Mouse (Mus musculus) lung, postnatal 25 days (tissue): ENCODE data around the gene Wfdc8.

ENCODE experiments used
- DNase-seq: peaks from one replicate; pipeline ENCODE4 v3.0.0; 2022; ENCODE audit warnings: low spot score

Wfdc8 gene

DNA sequence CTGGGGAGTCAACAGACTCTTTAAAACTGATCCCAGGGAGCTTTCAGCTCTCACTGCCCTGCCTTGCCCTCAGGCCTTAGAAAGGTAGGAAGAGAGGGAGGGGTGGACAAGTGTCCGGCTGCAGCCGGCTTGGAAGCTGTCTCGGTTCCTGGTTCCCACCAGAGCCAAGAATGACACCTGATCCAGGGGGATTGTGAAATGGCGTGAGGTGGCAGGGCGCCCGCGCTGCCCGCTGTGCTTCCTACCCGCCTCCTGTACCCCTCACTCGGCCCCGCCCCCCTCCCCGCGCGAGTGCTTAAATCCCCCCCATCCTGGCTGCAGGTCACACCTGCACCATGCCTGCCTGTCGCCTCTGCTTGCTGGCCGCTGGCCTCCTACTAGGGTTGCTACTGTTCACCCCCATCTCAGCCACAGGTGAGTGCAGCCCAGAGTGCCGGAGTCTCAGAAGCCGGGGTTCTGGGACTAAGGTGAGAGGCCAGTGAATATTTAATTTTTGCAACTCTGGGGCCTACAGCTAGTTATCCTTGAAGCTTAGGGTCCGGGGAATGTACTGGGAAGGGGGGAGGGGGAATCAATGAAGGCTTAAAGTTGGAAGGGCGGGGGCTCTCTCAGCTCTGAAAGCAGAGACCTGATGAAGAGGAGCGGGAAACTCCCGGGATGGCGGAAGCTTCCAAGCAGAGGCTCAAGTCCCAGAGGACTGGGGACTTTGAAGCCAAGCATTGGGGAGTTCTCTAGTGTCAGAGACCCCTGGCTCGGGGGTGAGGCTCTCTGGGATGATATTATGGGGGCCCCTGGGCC lies 50.8 kb downstream of the Wfdc8 start, which contains the start of gene Wfdc2:
Wfdc2 (plus strand) TSS at position 23 of the 798 bp plus-strand sequence.
- DNase-seq, result peak; percentile 87

DNA sequence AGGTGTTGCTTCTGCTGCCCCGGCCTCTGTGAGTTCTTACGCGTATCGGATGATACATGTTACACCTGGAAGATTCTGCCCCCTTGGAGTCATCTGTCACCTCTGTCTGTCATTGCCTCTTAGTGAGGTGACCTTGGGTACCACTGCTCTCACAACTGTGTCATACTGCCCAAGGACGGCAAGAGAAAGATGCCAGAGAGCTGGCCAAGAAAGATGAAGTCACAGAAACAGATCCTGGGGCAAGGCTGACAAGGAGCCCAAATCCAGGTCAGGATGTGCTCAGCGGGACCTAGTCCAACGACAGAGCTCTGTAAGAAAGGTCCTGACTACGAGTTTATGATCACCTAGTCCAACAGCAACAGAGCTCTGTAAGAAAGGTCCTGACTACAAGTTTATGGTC lies 53.3 kb downstream of the Wfdc8 start:
- DNase-seq, result no peak

DNA sequence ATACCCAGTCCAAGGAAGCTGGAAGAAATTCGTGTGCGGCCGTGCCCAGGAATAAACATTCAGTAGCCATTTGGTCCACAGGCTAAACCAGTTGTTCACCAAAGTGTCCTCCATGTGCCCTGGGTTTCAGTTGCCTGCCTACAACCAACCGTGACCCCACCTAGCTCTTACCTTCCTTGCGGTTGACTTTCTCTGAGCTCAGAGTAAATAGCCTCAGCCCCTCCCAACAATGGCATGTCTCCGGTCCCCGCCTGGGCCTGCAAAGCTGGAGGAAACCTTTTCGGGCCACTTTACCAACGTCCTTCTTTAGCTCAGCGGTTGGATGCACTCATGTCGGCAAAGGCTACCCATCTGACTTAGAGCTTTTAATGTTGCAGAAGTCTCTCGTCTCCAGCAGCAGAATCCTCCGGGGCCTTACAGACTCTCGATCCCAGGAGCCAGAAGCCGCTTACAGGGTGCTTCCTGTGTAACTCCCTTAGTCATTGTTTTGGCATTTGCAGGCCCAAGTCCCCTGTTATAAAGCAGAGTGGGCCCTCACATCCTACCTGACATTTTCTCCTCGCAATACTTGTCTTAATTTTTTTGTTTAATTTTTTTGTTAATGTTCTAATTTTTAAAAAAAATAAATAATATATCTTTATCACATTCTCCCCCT lies 54.3 kb downstream of the Wfdc8 start:
- peak; percentile 69 for DNase-seq

DNA sequence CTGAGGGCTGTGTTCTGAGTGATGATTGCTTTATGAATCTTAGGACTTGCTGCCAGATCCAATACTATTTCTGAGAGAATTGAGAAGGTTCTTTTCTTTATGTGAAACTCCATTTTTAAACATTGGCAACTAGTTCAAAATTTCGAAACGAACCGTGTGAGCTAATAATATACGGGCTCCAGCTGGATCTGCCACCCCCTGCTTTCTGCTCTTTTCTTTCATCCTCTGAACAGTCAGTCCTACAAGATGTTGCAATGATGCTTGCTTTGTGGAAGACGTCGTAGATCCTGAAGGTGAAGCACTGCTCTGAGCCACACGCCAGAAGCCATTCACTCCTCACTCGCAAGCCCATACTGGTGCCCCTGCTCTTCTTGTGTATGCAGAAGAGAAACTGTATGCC lies 55.0 kb downstream of the Wfdc8 start:
- no peak for DNase-seq

DNA sequence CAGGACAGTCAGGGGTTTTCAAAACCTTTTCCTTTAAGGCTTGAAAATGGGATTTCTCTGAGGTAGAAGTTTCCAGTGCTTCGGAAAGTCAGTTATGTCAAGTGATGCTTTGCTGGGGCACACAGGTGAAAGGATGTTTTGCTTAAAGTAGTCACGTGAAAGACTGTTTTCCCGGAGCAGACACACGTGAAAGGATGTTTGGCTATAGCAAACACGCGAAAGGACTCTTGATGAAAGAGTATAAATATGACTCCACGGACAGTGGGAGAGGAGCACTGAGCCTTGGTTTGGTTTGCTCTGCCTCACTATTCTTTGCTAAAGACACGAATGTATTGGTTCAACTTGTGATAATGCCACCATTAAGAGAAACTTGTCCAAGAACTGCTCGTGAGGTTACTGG lies 61.9 kb downstream of the Wfdc8 start:
- DNase-seq, result peak; percentile 43

GRCm38 (mm10) chr2:164550895-164551269 lies 62.5 kb downstream of the Wfdc8 start:
- no peak for DNase-seq

DNA sequence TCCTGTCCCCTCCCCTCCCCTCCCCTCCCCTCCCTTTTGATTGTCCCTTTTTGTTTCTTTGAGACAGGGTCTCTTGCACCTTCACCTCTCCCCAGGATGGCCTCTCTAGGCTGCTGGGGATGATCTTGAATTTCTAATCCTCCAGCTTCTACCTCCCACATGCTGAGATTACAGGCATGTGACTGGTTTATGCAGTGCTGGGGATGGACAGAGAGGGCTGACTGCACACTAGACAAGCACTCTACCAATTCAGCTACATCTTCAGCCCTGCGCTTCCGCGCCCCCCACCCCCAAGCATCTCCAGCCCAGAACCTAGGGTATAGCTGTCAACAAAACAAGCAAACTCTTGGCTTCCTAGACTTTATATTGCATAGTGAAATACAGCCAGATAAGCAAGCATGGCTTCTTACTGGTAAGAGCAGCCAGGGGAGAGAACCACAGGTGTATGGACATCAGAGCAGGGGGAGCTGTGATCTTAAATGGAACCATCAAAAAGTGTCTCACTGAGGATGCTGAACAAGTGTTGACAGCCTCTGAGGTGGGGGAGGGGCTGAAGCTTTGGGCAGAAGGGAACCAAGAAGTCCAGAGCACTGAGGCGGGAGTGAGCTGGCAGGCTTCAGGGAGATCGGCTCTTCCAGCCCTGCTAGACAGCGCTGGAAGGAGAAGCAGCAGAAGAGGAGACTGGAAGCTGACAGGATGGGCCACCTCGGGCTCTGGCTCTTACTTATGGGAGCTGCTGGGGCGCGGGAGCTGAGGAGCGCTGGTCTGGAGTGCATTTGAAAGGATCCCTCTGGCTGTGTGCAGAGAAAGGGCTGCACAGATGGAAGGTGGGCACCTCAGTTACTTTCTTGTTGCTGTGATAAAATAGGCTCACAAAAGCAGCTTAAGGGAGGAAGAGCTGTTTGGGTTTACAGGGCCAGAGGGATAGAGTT lies 63.2 kb downstream of the Wfdc8 start:
- no peak for DNase-seq

DNA sequence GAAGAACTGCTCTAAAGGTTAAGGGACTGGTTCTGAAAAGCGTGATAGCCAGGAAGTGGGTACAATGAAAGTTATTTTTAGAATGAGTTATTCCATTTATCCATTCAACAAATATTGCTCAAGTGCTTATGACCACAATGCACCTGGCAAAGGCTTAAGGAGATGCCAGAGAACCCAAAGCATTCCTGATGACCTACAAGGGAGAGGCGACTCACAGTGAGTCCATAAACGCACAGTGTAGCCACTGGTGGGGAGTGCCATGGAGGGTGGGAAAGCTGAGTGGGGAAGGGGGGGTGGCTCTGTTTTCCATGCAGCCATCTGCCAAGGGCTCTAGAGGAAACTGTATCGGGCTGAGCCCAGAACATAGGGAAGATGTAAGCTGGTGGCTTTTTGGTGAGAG lies 64.1 kb downstream of the Wfdc8 start:
- peak; percentile 77 for DNase-seq
